Mouse (Mus musculus) forelimb bud, embryonic 11.5 days (tissue): ENCODE measurements at regions not wholly inside any gene's neighbourhood (a gene's known extent, or its start where the extent isn't known, plus 50 kb on each side); places are given as distances from the start of the nearest gene placed in this dataset.

Source experiments
- DNase-seq: peaks from one replicate; pipeline ENCODE4 v3.0.0-alpha.2; 2012; ENCODE audit warnings: low read depth, low spot score

GRCm38 (mm10) chr4:25488479-25489069 lies 207.0 kb upstream of the Ufl1 start:
- DNase-seq: no peak

GRCm38 (mm10) chr4:25483621-25483933 lies 202.0 kb upstream of the Ufl1 start:
- no peak for DNase-seq

- DNase-seq: no peak
These were observed 201.5 kb upstream of the Ufl1 start for GRCm38 (mm10) chr4:25482933-25483620.

GRCm38 (mm10) chr4:25473026-25473425 lies 191.4 kb upstream of the Ufl1 start:
- no peak for DNase-seq

GRCm38 (mm10) chr4:25466490-25466889 lies 184.9 kb upstream of the Ufl1 start:
- no peak for DNase-seq

GRCm38 (mm10) chr4:25464792-25465590 lies 183.4 kb upstream of the Ufl1 start:
- no peak for DNase-seq

GRCm38 (mm10) chr4:25464069-25464468 lies 182.4 kb upstream of the Ufl1 start:
- no peak for DNase-seq

GRCm38 (mm10) chr4:25460127-25460526 lies 178.5 kb upstream of the Ufl1 start:
- DNase-seq: no peak

GRCm38 (mm10) chr4:25454752-25455151 lies 173.1 kb upstream of the Ufl1 start:
- DNase-seq: no peak

- DNase-seq: no peak
These were observed 171.6 kb upstream of the Ufl1 start for GRCm38 (mm10) chr4:25453127-25453806.

GRCm38 (mm10) chr4:25451865-25452264 lies 170.2 kb upstream of the Ufl1 start:
- no peak for DNase-seq

- no peak for DNase-seq
These were observed 150.6 kb upstream of the Ufl1 start for GRCm38 (mm10) chr4:25432203-25432602.

GRCm38 (mm10) chr4:25416330-25416729 lies 134.7 kb upstream of the Ufl1 start:
- DNase-seq: no peak

GRCm38 (mm10) chr4:25410440-25410839 lies 128.8 kb upstream of the Ufl1 start:
- no peak for DNase-seq

- DNase-seq: peak; percentile 66
These were observed 127.3 kb upstream of the Ufl1 start for GRCm38 (mm10) chr4:25408696-25409448.

- no peak for DNase-seq
These were observed 126.2 kb upstream of the Ufl1 start for GRCm38 (mm10) chr4:25407842-25408241.

- DNase-seq: no peak
These were observed 107.9 kb upstream of the Ufl1 start for GRCm38 (mm10) chr4:25389542-25389941.

GRCm38 (mm10) chr4:25372041-25372440 lies 90.4 kb upstream of the Ufl1 start:
- no peak for DNase-seq

GRCm38 (mm10) chr4:25364402-25364801 lies 82.8 kb upstream of the Ufl1 start:
- no peak for DNase-seq

GRCm38 (mm10) chr4:25337638-25338037 lies 56.0 kb upstream of the Ufl1 start:
- DNase-seq: no peak
